Mouse (Mus musculus) embryo, embryonic 10.5 days (tissue): ENCODE results near the gene Auh.

ENCODE experiments used
- DNase-seq: peaks from one replicate; pipeline ENCODE4 v3.0.0-alpha.2; 2015; ENCODE audit warnings: low spot score

The Auh gene

DNA sequence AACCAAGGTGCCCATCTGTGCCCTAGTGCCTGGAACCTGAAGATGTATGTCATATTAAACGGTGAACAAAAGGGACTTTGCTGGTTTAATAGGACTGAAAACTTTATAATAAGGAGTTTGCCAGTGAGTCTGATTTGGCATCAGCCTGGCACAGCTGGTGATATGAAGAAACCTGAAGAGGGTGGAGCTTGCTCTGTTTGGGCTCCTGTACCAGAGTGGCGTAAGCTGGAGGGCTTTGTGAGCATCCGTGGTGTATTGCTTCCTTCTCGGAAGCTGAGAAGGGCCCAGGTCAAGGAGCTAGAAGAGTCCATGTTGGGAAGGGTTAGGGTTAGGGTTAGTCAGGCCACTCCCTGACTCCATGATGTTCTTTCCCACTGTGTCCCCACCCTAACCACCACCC lies 135.2 kb downstream of the Auh start:
- no peak for DNase-seq

DNA sequence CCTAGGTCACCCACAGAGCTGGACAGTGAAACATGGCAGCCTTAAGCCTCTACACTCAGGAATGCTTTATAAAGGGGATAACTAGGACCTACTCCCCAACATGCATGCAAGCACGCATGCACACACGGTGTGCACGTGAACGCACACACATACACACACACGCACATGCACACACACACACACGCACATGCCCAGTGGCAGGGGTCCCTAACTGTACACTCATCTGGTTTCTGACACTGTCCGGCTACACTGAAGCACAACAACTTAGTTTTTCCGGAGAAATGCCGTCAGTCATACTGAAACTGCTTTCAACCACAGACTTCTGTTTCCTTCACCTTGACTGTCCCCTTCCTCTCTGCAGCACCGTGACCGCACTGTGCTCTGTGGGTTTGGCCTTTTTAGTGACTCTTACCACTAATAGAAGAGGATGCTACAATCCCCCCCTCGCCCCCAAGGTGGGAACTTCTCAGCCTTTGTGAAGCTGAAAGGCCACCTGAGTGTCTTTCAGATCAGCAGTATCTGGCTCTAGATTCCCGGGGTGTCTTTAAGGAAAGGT lies 136.0 kb downstream of the Auh start:
- no peak for DNase-seq

DNA sequence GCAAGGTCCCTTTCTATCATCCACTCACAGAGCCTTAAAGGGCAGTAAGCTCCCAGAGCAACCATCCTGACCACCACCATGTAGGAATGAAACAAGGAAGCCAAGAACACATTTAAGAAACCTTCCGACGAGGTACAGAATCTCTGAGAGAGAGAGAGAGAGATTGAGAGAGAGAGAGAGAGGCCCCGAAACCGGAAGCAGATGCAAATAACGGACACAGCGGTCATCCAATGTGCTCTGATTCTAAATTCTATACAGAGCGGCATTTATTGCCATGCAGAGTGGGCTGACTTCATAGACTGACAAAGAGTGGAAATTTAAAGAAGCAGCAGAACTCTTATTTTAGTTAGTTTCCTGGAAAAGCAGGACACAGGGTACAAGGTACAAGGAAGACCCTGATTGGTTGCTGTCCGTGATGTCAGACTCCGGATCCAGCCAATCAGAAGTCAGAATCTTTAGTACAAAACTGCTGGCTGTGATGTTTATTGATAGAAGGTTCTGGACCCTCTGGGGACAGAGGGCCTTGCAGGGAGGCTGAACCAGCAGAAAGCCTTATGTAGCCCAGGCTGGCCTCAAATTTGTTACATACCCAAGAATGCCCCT lies 137.1 kb downstream of the Auh start:
- no peak for DNase-seq

DNA sequence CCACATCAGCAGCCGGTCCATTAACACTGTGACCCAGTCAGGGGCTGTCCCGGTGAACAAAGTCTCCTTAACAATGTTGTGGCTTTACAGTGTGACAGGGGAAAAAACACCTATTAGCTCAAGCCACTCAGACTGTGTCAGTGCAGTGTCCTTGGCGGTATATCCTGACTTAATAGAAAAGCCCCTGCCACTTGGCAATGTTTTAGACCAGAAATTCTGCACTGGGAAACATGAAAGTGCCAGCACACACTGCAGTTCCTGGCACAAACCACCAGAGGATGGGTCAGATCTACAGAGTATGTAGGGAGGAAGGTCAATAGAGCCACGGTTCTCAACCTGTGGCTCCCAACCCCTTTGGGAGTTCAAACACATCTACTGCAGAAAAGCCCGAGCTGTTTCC lies 138.6 kb downstream of the Auh start:
- no peak for DNase-seq
